In genomic region chr1:155099280-155099848, GRCm38 (mm10) we compare ENCODE assay signal across 7 mouse cellular contexts. TPM values are rescaled to one million over a fixed set of nuclear protein-coding genes. Genes with fewer than 3 reads are reported as not detected.
DNase-seq lines count a peak whose midpoint lies in the region; ATAC-seq lines count a peak whose summit lies in the region.

Gene Ier5, minus strand, starts transcription at chr1:155099636.

- H3K27me3 ChIP-seq in embryonic facial prominence, embryonic 10.5 days (replicated peaks; ENCODE audit: low read depth, poor library complexity, severe bottlenecking), result no peaks in the 10 kb centered on the region
- no peaks in the 10 kb centered on the region for H3K27me3 ChIP-seq in limb, embryonic 11.5 days (ENCODE audit: control insufficient read depth, insufficient read depth, low read length)
- no peaks in the 10 kb centered on the region for H3K27me3 ChIP-seq in midbrain, embryonic 14.5 days (ENCODE audit: control insufficient read depth, insufficient read depth, low read length)

- H3K9ac ChIP-seq in limb, embryonic 11.5 days (ENCODE audit: low read length), result peak within 1 kb of the TSS; percentile 97
- H3K9ac ChIP-seq in midbrain, embryonic 14.5 days (replicated peaks; ENCODE audit: low read length), result peak within 1 kb of the TSS; percentile 99

- H3K4me3 ChIP-seq in embryonic facial prominence, embryonic 10.5 days, result peak within 1 kb of the TSS; percentile 99
- peak within 1 kb of the TSS; percentile 98 for H3K4me3 ChIP-seq in limb, embryonic 11.5 days (ENCODE audit: low read depth, low read length)
- peak within 1 kb of the TSS; percentile 95 for H3K4me3 ChIP-seq in midbrain, embryonic 14.5 days (replicated peaks; ENCODE audit: low read depth, low read length)

- under 1% methylated on average over 40 of the region's 40 CpGs for WGBS in embryonic facial prominence, embryonic 10.5 days
- WGBS in limb, embryonic 11.5 days, result under 1% methylated on average over 40 of the region's 40 CpGs
- WGBS in midbrain, embryonic 14.5 days, result under 1% methylated on average over 40 of the region's 40 CpGs

- H3K27ac ChIP-seq in embryonic facial prominence, embryonic 10.5 days (replicated peaks), result peak within 1 kb of the TSS; percentile 93
- H3K27ac ChIP-seq in limb, embryonic 11.5 days (replicated peaks; ENCODE audit: low read depth, low read length), result peak within 1 kb of the TSS; percentile 73
- peak within 1 kb of the TSS; percentile 88 for H3K27ac ChIP-seq in midbrain, embryonic 14.5 days (replicated peaks; ENCODE audit: low read depth, low read length)

- H3K9me3 ChIP-seq in embryonic facial prominence, embryonic 10.5 days, result no peaks in the 10 kb centered on the region
- H3K9me3 ChIP-seq in limb, embryonic 11.5 days (ENCODE audit: control insufficient read depth, low read length), result no peaks in the 10 kb centered on the region
- H3K9me3 ChIP-seq in midbrain, embryonic 14.5 days (ENCODE audit: control insufficient read depth, low read length), result no peaks in the 10 kb centered on the region

- ATAC-seq in limb, embryonic 11.5 days (ENCODE audit: insufficient number of reproducible peaks, low FRiP score, low TSS enrichment, low read depth), result peak; percentile 97
- ATAC-seq in midbrain, embryonic 14.5 days (ENCODE audit: low FRiP score, low TSS enrichment), result peak; percentile 97

- H3K4me1 ChIP-seq in embryonic facial prominence, embryonic 10.5 days, result peaks cover 32% of the 10 kb centered on the region
- 0 out of 2 replicates have a peak, but pooled peaks cover 3% of the 10 kb centered on the region for H3K4me1 ChIP-seq in limb, embryonic 11.5 days (ENCODE audit: control insufficient read depth, insufficient read depth, low read length)
- H3K4me1 ChIP-seq in midbrain, embryonic 14.5 days (ENCODE audit: control insufficient read depth, insufficient read depth, low read length), result peaks cover 20% of the 10 kb centered on the region

- H3K4me2 ChIP-seq in limb, embryonic 11.5 days (ENCODE audit: low read depth, severe bottlenecking), result peak within 1 kb of the TSS; percentile 83
- peak within 1 kb of the TSS; percentile 56 for H3K4me2 ChIP-seq in midbrain, embryonic 14.5 days (ENCODE audit: low read length)

- H3K36me3 ChIP-seq in embryonic facial prominence, embryonic 10.5 days (replicated peaks), result peaks cover 13% of the 10 kb centered on the region
- H3K36me3 ChIP-seq in limb, embryonic 11.5 days (ENCODE audit: control insufficient read depth, insufficient read depth, low read length), result no peaks in the 10 kb centered on the region
- no peaks in the 10 kb centered on the region for H3K36me3 ChIP-seq in midbrain, embryonic 14.5 days (ENCODE audit: control insufficient read depth, insufficient read depth, low read length)

- DNase-seq in adrenal gland, postnatal 10 days, result peak; percentile 97
- peak; percentile 97 for DNase-seq in embryonic facial prominence, embryonic 10.5 days (ENCODE audit: low spot score)
- DNase-seq in heart, adult 11 months, result peak; percentile 100
- peak; percentile 97 for DNase-seq in kidney, adult 18-20 months
- DNase-seq in limb, embryonic 11.5 days (ENCODE audit: low spot score), result peak; percentile 99
- DNase-seq in midbrain, embryonic 14.5 days, result peak; percentile 99
- peak; percentile 94 for DNase-seq in spleen, adult 18-20 months

RNA-seq across cellular contexts. Expression of gene Ier5, which starts in this region (rescaled TPM):
- total RNA-seq in adrenal gland, postnatal 10 days (2021), result 10 to 100 TPM; 10.8 to 12.6 TPM
- polyA plus RNA-seq in embryonic facial prominence, embryonic 10.5 days (2016; fragmentation: Nextera tagmentation; extraction: Ambion mirVana), result 4.4 TPM in 2 replicates
- 12.4 and 15.0 TPM in 2 replicates for polyA plus RNA-seq in limb, embryonic 11.5 days (2014; fragmentation: Nextera tagmentation; extraction: Ambion mirVana)
- 13.4 TPM in 2 replicates for polyA plus RNA-seq in midbrain, embryonic 14.5 days (2014; fragmentation: Nextera tagmentation; extraction: Ambion mirVana)

Comparison
In these comparisons a context has a peak if more than half of its experiments do, and no peak if none do; other contexts are left out.
1. Peak in every context shown above with its lines: DNase-seq, ATAC-seq, H3K4me3 ChIP-seq and H3K27ac ChIP-seq.